ENCODE assay signal across 7 mouse cellular contexts in genomic region chr9:102353056-102353635, GRCm38 (mm10). TPM values are rescaled to one million over a fixed set of nuclear protein-coding genes. Genes with fewer than 3 reads are reported as not detected.
DNase-seq lines count a peak whose midpoint lies in the region; ATAC-seq and TF ChIP-seq lines count a peak whose summit lies in the region.

No protein-coding gene starts in this region.

- no peaks in the 10 kb centered on the region for H3K36me3 ChIP-seq in lung, embryonic 14.5 days (ENCODE audit: insufficient read depth)
- H3K36me3 ChIP-seq in embryonic facial prominence, embryonic 15.5 days: no peaks in the 10 kb centered on the region
- H3K36me3 ChIP-seq in hindbrain, embryonic 15.5 days: no peaks in the 10 kb centered on the region
- no peaks in the 10 kb centered on the region for H3K36me3 ChIP-seq in midbrain, embryonic 16.5 days (ENCODE audit: control insufficient read depth, insufficient read depth, low read length)

- no peaks in the 10 kb centered on the region for H3K9me3 ChIP-seq in lung, embryonic 14.5 days (ENCODE audit: low read depth, low read length)
- no peaks in the 10 kb centered on the region for H3K9me3 ChIP-seq in embryonic facial prominence, embryonic 15.5 days (replicated peaks)
- H3K9me3 ChIP-seq in hindbrain, embryonic 15.5 days: no peaks in the 10 kb centered on the region
- no peaks in the 10 kb centered on the region for H3K9me3 ChIP-seq in midbrain, embryonic 16.5 days (replicated peaks; ENCODE audit: control insufficient read depth, low read length, poor library complexity, severe bottlenecking)

- H3K27me3 ChIP-seq in lung, embryonic 14.5 days (ENCODE audit: insufficient read depth, low read length): peaks cover 76% of the 10 kb centered on the region
- peaks cover 86% of the 10 kb centered on the region for H3K27me3 ChIP-seq in embryonic facial prominence, embryonic 15.5 days
- H3K27me3 ChIP-seq in hindbrain, embryonic 15.5 days: peaks cover 12% of the 10 kb centered on the region; the same call in 1 of the 2 replicates
- H3K27me3 ChIP-seq in midbrain, embryonic 16.5 days (ENCODE audit: control insufficient read depth, insufficient read depth, low read depth, low read length): no peaks in the 10 kb centered on the region

- no peak overlapping the region for H3K27ac ChIP-seq in lung, embryonic 14.5 days (ENCODE audit: low read depth)
- no peak overlapping the region for H3K27ac ChIP-seq in embryonic facial prominence, embryonic 15.5 days (replicated peaks)
- peak overlapping the region; percentile 86 for H3K27ac ChIP-seq in hindbrain, embryonic 15.5 days (replicated peaks)
- peak overlapping the region; percentile 91 for H3K27ac ChIP-seq in midbrain, embryonic 16.5 days (ENCODE audit: low read length)

- H3K9ac ChIP-seq in lung, embryonic 14.5 days: no peak overlapping the region
- 0 out of 2 replicates have a peak overlapping the region, but pooled peaks have one; percentile 24 for H3K9ac ChIP-seq in embryonic facial prominence, embryonic 15.5 days
- peak overlapping the region; percentile 96 for H3K9ac ChIP-seq in hindbrain, embryonic 15.5 days
- peak overlapping the region; percentile 89 for H3K9ac ChIP-seq in midbrain, embryonic 16.5 days (ENCODE audit: low read depth, low read length)

- TF ChIP-seq CTCF in lung, embryonic 14.5 days (IDR thresholded peaks at IDR 0.05; ENCODE audit: low read depth): no peak

- ATAC-seq in lung, embryonic 14.5 days (ENCODE audit: insufficient read depth): no peak
- ATAC-seq in embryonic facial prominence, embryonic 15.5 days (ENCODE audit: insufficient number of reproducible peaks, low FRiP score, low TSS enrichment, low read depth): no peak
- ATAC-seq in hindbrain, embryonic 15.5 days (ENCODE audit: low FRiP score, low read depth): no peak
- no peak for ATAC-seq in midbrain, embryonic 16.5 days
- no peak for ATAC-seq in megakaryocyte progenitor cell, adult 5-6 weeks (replicated peaks; ENCODE audit: poor library complexity)

- H3K4me2 ChIP-seq in lung, embryonic 14.5 days: peak overlapping the region; percentile 99
- peak overlapping the region; percentile 98 for H3K4me2 ChIP-seq in embryonic facial prominence, embryonic 15.5 days (replicated peaks)
- H3K4me2 ChIP-seq in hindbrain, embryonic 15.5 days: peak overlapping the region; percentile 89
- H3K4me2 ChIP-seq in midbrain, embryonic 16.5 days (ENCODE audit: low read length): peak overlapping the region; percentile 85

- DNase-seq in lung, embryonic 14.5 days: no peak
- DNase-seq in lung, postnatal 4 days: no peak
- no peak for DNase-seq in thymus, adult 18-20 months

- under 1% methylated on average over 34 of the region's 38 CpGs for WGBS in lung, embryonic 14.5 days
- WGBS in embryonic facial prominence, embryonic 15.5 days: under 1% methylated on average over 38 of the region's 38 CpGs
- under 1% methylated on average over 38 of the region's 38 CpGs for WGBS in hindbrain, embryonic 15.5 days
- WGBS in midbrain, embryonic 16.5 days: under 1% methylated on average over 38 of the region's 38 CpGs

- peak overlapping the region; percentile 50 for H3K4me3 ChIP-seq in lung, embryonic 14.5 days (ENCODE audit: low read depth, low read length)
- peak overlapping the region; percentile 54 for H3K4me3 ChIP-seq in embryonic facial prominence, embryonic 15.5 days (replicated peaks)
- H3K4me3 ChIP-seq in hindbrain, embryonic 15.5 days: peak overlapping the region; percentile 87
- H3K4me3 ChIP-seq in midbrain, embryonic 16.5 days (ENCODE audit: low read depth, low read length): peak overlapping the region; percentile 82

- H3K4me1 ChIP-seq in lung, embryonic 14.5 days (ENCODE audit: insufficient read depth): no peaks in the 10 kb centered on the region; the same call in 1 of the 2 replicates
- peaks cover 22% of the 10 kb centered on the region for H3K4me1 ChIP-seq in embryonic facial prominence, embryonic 15.5 days
- peaks cover 33% of the 10 kb centered on the region for H3K4me1 ChIP-seq in hindbrain, embryonic 15.5 days (replicated peaks)
- H3K4me1 ChIP-seq in midbrain, embryonic 16.5 days (ENCODE audit: control insufficient read depth, insufficient read depth, low read length): peaks cover 16% of the 10 kb centered on the region

RNA-seq across cellular contexts. Expression of gene Ephb1, which starts 1.3 kb away (rescaled TPM):
- 1.6 and 1.9 TPM in 2 replicates for polyA plus RNA-seq in lung, embryonic 14.5 days (2014; fragmentation: Nextera tagmentation; extraction: Ambion mirVana)
- polyA plus RNA-seq in embryonic facial prominence, embryonic 15.5 days (2015; fragmentation: Nextera tagmentation; extraction: Ambion mirVana): 5.4 and 6.3 TPM in 2 replicates
- 51.4 and 53.1 TPM in 2 replicates for polyA plus RNA-seq in hindbrain, embryonic 15.5 days (2015; fragmentation: Nextera tagmentation; extraction: Ambion mirVana)
- 68.5 and 80.1 TPM in 2 replicates for polyA plus RNA-seq in midbrain, embryonic 16.5 days (2015; fragmentation: Nextera tagmentation; extraction: Ambion mirVana)
- not detected in 2 replicates for total RNA-seq in megakaryocyte progenitor cell, adult 5-6 weeks (2015)
- total RNA-seq in megakaryocyte progenitor cell, adult 5-6 weeks (2017): not detected in 2 replicates

Comparison
In these comparisons a context has a peak if more than half of its experiments do, and no peak if none do; other contexts are left out.
1. H3K27ac ChIP-seq: peak in hindbrain, embryonic 15.5 days (single experiment) and midbrain, embryonic 16.5 days (single experiment); none in lung, embryonic 14.5 days (single experiment) and embryonic facial prominence, embryonic 15.5 days (single experiment).
2. Peak in every context shown above with its lines, with median percentiles within 50 percentile points of each other: H3K4me2 ChIP-seq and H3K4me3 ChIP-seq.